Mouse (Mus musculus): Measurements from ENCODE around the gene Ptprg.

GRCm38 (mm10) chr14:11690066-11690465 lies 136.7 kb downstream of the Ptprg start:
- TF ChIP-seq USF2 (IDR thresholded peaks at IDR 0.05; ENCODE audit: borderline replicate concordance in 1 of 2, insufficient read depth in 1 of 2, low read depth in 1 of 2, low read length in 2 of 2): no peak
- TF ChIP-seq USF1 (IDR thresholded peaks at IDR 0.05; ENCODE audit: low read depth, low read length): no peak
- TF ChIP-seq EP300 (IDR thresholded peaks at IDR 0.05; ENCODE audit: low read depth in 1 of 2, low read length in 2 of 2): no peak
- no peak for TF ChIP-seq GABPA (IDR thresholded peaks at IDR 0.05; ENCODE audit: low read depth, low read length)
- no peak for TF ChIP-seq MXI1 (IDR thresholded peaks at IDR 0.05; ENCODE audit: low read depth, low read length)
